Comparison of ENCODE assay signal across 19 mouse cellular contexts in genomic region chr16:57473415-57474085, GRCm38 (mm10).
DNase-seq lines count a peak whose midpoint lies in the region; ATAC-seq and TF ChIP-seq lines count a peak whose summit lies in the region.
"Had no signal": no experiment of that assay in that cellular context is flagged by ENCODE, and none has a peak within 500 bp of the region (broad histone marks: within the 10 kb centered on the region; RNA-seq: fewer than 3 reads in every experiment).

No protein-coding gene starts in this region.

- no peak overlapping the region for H3K9ac ChIP-seq in kidney, postnatal 0 days (ENCODE audit: low read depth, low read length)
- H3K9ac ChIP-seq in ES-E14 (ENCODE audit: insufficient read depth, low read depth, low read length, poor library complexity, severe bottlenecking): no peak overlapping the region
- H3K9ac ChIP-seq in limb, embryonic 13.5 days: no peak overlapping the region
- H3K9ac ChIP-seq: embryonic facial prominence, embryonic 12.5 days; liver, embryonic 14.5 days; stomach, embryonic 15.5 days had no signal

- no peaks in the 10 kb centered on the region for H3K27me3 ChIP-seq in kidney, postnatal 0 days (ENCODE audit: insufficient read depth, low read length)
- no peaks in the 10 kb centered on the region for H3K27me3 ChIP-seq in limb, embryonic 13.5 days
- H3K27me3 ChIP-seq: embryonic facial prominence, embryonic 12.5 days; stomach, embryonic 15.5 days had no signal

- H3K4me3 ChIP-seq in kidney, postnatal 0 days (replicated peaks; ENCODE audit: low read depth, low read length): no peak overlapping the region
- no peak overlapping the region for H3K4me3 ChIP-seq in ES-E14 (ENCODE audit: insufficient read depth in 1 of 2, low read depth in 1 of 2, low read length in 2 of 2, poor library complexity in 1 of 2, severe bottlenecking in 1 of 2)
- H3K4me3 ChIP-seq in limb, embryonic 13.5 days: no peak overlapping the region
- H3K4me3 ChIP-seq: embryonic facial prominence, embryonic 12.5 days; forebrain, embryonic 10.5 days; stomach, embryonic 15.5 days had no signal

- intact Hi-C loops in left cerebral cortex, postnatal 36 days (cut with DNase I): no loop called here

- peak; percentile 80 for DNase-seq in kidney, postnatal 0 days (ENCODE audit: low spot score)
- DNase-seq in kidney, postnatal 25 days: no peak
- peak; percentile 71 for DNase-seq in ES-E14 (ENCODE audit: low read depth, low spot score)
- DNase-seq in embryo, embryonic 10 days (ENCODE audit: low spot score): peak; percentile 58
- DNase-seq in left cerebral cortex, postnatal 36 days (ENCODE audit: low spot score in 2 of 2): no peak
- no peak for DNase-seq in left cerebral cortex, adult 8-10 months (ENCODE audit: low spot score in 2 of 2)
- DNase-seq: adrenal gland, adult 8-10 months; cerebellum, adult 9-10 months; heart, postnatal 4 days; right cerebral cortex, postnatal 4 days; thymus, postnatal 14 days had no signal

- in situ Hi-C loops in ES-E14 (cut with MboI; ENCODE audit: low sequenced_read_pairs in 2 of 2, unreplicated experiment in 2 of 2): no loop called here

- 0 out of 2 replicates have a peak, but pooled peaks cover 5% of the 10 kb centered on the region for H3K4me1 ChIP-seq in kidney, postnatal 0 days (replicated peaks; ENCODE audit: insufficient read depth, low read length)
- H3K4me1 ChIP-seq in ES-E14 (ENCODE audit: control insufficient read depth in 2 of 2, insufficient read depth in 2 of 2, low read length in 2 of 2, poor library complexity in 1 of 2): peaks cover 0 to 4% of the 10 kb centered on the region in 2 experiments; a peak in 1 of 4 replicates
- peaks cover 13% of the 10 kb centered on the region for H3K4me1 ChIP-seq in limb, embryonic 13.5 days

- peak; percentile 61; the same call in 1 of the 2 replicates for ATAC-seq in kidney, postnatal 0 days (replicated peaks; ENCODE audit: low FRiP score, low read depth)
- ATAC-seq in limb, embryonic 13.5 days (ENCODE audit: low FRiP score, low read depth): peak; percentile 54; the same call in 1 of the 2 replicates
- ATAC-seq: CD4-positive, CD25-positive, alpha-beta regulatory T cell, adult 4 months; inflammation-experienced regulatory T-cells, adult 6 months had no signal

- no peak for TF ChIP-seq CTCF in kidney, postnatal 0 days (IDR thresholded peaks at IDR 0.05; ENCODE audit: low read depth)

- WGBS in kidney, postnatal 0 days: 30% methylated on average over 10 of the region's 10 CpGs
- 36% methylated on average over 10 of the region's 10 CpGs for WGBS in limb, embryonic 13.5 days

- H3K9me3 ChIP-seq in kidney, postnatal 0 days (replicated peaks; ENCODE audit: low read length): no peaks in the 10 kb centered on the region
- no peaks in the 10 kb centered on the region for H3K9me3 ChIP-seq in ES-E14 (ENCODE audit: control insufficient read depth, insufficient read depth, low read depth, low read length)
- 0 out of 2 replicates have a peak, but pooled peaks cover 4% of the 10 kb centered on the region for H3K9me3 ChIP-seq in limb, embryonic 13.5 days
- H3K9me3 ChIP-seq: embryonic facial prominence, embryonic 12.5 days; stomach, embryonic 15.5 days had no signal

- no peak overlapping the region for H3K27ac ChIP-seq in kidney, postnatal 0 days
- no peak overlapping the region for H3K27ac ChIP-seq in ES-E14 (ENCODE audit: insufficient read depth, low read depth, low read length, poor library complexity, severe bottlenecking)
- H3K27ac ChIP-seq in limb, embryonic 13.5 days: no peak overlapping the region; the same call in 1 of the 2 replicates
- H3K27ac ChIP-seq: embryonic facial prominence, embryonic 12.5 days; forebrain, embryonic 10.5 days; liver, embryonic 14.5 days; stomach, embryonic 15.5 days had no signal

- H3K4me2 ChIP-seq in kidney, postnatal 0 days (ENCODE audit: low read length): no peak overlapping the region
- no peak overlapping the region for H3K4me2 ChIP-seq in limb, embryonic 13.5 days (replicated peaks)
- H3K4me2 ChIP-seq: embryonic facial prominence, embryonic 12.5 days; heart, embryonic 11.5 days; stomach, embryonic 15.5 days had no signal

- H3K36me3 ChIP-seq in kidney, postnatal 0 days (ENCODE audit: insufficient read depth, low read length): no peaks in the 10 kb centered on the region
- no peaks in the 10 kb centered on the region for H3K36me3 ChIP-seq in ES-E14 (ENCODE audit: control insufficient read depth, insufficient read depth, low read length, poor library complexity, severe bottlenecking)
- no peaks in the 10 kb centered on the region for H3K36me3 ChIP-seq in limb, embryonic 13.5 days
- H3K36me3 ChIP-seq: embryonic facial prominence, embryonic 12.5 days; forebrain, embryonic 10.5 days; stomach, embryonic 15.5 days had no signal

TF ChIP-seq in ES-E14, 5 proteins besides CTCF, POLR2A, EP300 and RAD21:
- no peak for TF ChIP-seq ZNF384 (IDR thresholded peaks at IDR 0.05; ENCODE audit: low read depth, low read length)
- no peak for TF ChIP-seq CHD2 (IDR thresholded peaks at IDR 0.05; ENCODE audit: low read depth, low read length)
- TF ChIP-seq HCFC1 (IDR thresholded peaks at IDR 0.05; ENCODE audit: borderline replicate concordance, insufficient read depth, low read length): no peak
- no peak for TF ChIP-seq ZC3H11A (IDR thresholded peaks at IDR 0.05; ENCODE audit: borderline replicate concordance, low read depth, low read length)
- no peak for TF ChIP-seq MAFK (IDR thresholded peaks at IDR 0.05; ENCODE audit: insufficient read depth, low read depth, low read length)

Comparison
In these comparisons a context has a peak if more than half of its experiments do, and no peak if none do; other contexts are left out.
1. DNase-seq: peak in kidney, postnatal 0 days (single experiment), ES-E14 (single experiment) and embryo, embryonic 10 days (single experiment); none in kidney, postnatal 25 days (0 of 2), left cerebral cortex, postnatal 36 days (0 of 2) and left cerebral cortex, adult 8-10 months (0 of 2).